Mouse (Mus musculus): ENCODE data around the gene Col9a1. TPM values are rescaled to one million over a fixed set of nuclear protein-coding genes. Genes with fewer than 3 reads are reported as not detected.

Gene Col9a1
- total RNA-seq, 1 experiment from 2014 or later = not detected

- no peak for ATAC-seq (ENCODE audit: extremely low read depth, insufficient number of reproducible peaks, low FRiP score, poor library complexity, severe bottlenecking)
These were observed 34.4 kb downstream of the Col9a1 start for GRCm38 (mm10) chr1:24211621-24212385.

DNA sequence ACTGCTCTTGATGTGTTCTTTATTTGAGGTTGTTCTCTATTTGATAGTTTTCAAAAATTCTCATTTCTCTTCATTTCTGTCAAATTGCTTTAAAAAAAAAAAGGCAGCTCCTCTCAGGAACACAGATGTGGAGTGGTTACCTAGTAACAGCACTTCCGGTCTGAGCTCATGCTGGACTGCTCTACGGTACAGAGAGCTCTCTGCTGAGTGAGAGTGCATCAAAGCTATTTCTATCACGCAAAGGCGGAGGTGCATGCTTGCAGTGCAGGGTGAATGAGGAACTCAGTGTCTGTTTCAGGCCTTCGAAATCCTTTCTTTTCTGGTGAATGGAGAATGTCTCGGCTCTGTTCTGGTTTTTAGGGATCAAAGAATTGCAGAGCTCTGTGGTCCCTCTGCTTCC lies 41.6 kb downstream of the Col9a1 start:
- ATAC-seq (ENCODE audit: extremely low read depth, insufficient number of reproducible peaks, low FRiP score, poor library complexity, severe bottlenecking) = no peak

DNA sequence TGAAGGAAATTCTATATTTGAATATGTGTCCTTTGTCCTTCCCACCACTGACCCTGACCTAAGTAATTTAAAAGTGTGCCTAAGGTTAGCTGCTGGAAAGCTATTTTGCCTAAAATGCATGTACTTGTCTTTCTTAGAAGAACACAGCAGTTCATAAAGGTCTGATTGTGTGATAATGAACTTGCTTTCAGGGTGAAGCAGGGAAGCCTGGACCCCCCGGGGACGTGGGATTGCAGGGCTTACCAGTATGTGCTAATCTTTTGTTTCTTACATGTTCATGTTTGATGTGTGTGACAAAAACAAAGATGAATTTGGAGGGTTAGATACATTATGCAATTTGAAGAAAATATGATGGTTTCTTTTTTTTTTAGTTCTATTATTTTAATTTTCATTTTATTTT lies 44.8 kb downstream of the Col9a1 start:
- no peak for ATAC-seq (ENCODE audit: extremely low read depth, insufficient number of reproducible peaks, low FRiP score, poor library complexity, severe bottlenecking)

GRCm38 (mm10) chr1:24222981-24223612 lies 45.7 kb downstream of the Col9a1 start:
- no peak for ATAC-seq (ENCODE audit: extremely low read depth, insufficient number of reproducible peaks, low FRiP score, poor library complexity, severe bottlenecking)

- no peak for ATAC-seq (ENCODE audit: extremely low read depth, insufficient number of reproducible peaks, low FRiP score, poor library complexity, severe bottlenecking)
These were observed 48.6 kb downstream of the Col9a1 start for GRCm38 (mm10) chr1:24225825-24226526.

DNA sequence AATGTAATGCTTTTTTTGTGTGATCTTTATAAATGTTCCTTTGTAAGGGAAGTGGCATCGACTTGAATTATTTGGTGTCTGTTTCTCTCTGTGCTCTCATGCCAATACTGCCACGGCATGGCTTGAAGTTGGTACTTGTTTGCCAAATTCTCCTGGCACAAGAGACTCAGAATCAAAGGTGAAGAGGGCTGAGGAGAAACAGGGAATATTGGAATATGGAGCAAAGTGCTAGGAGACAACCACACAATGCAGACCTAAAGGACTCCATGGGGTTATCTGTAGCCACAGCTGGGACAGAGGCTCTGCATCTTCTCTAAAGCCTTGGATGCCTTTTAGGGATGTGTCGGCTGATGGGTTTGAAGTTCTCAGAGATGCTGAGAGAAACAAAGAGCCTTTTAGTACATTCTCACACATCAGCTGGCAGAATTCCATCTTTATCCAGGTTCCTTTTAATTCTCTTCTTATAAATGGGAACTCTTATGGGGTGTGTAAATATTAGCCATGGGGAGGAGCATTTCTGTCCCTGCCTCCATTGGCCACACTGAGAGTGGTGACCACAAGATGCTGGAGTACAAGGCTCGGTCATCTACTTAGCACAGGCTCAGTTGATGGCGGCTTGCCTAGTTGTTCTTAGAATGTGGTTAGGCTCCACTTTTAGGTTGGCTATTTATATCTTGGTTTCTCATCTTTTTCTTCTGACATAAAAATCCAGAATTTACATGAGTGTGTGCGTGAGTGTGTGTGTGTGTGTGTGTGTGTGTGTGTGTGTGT lies 49.7 kb downstream of the Col9a1 start:
- ATAC-seq (ENCODE audit: extremely low read depth, insufficient number of reproducible peaks, low FRiP score, poor library complexity, severe bottlenecking) = no peak

GRCm38 (mm10) chr1:24229552-24229951 lies 52.1 kb downstream of the Col9a1 start:
- no peak for ATAC-seq (ENCODE audit: extremely low read depth, insufficient number of reproducible peaks, low FRiP score, poor library complexity, severe bottlenecking)

DNA sequence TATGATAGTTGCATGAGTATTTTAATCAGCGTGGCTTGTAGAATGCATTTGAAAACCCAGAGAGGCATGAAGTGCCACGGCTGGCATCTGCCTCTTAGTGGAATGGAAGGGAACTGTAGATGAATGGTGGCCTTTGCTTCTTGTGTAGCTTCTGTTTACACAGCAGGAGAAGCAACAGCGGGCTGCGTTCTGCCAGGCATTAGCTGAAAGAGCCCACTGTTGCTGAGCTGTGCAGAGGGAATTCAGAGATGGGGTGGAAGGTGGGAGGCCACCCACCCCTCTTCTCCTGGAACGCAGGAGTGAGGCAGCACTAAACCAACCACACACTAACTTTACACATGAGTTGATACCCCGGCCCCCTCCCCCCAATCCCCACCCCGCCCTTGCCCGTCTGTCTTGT lies 53.0 kb downstream of the Col9a1 start:
- no peak for ATAC-seq (ENCODE audit: extremely low read depth, insufficient number of reproducible peaks, low FRiP score, poor library complexity, severe bottlenecking)

DNA sequence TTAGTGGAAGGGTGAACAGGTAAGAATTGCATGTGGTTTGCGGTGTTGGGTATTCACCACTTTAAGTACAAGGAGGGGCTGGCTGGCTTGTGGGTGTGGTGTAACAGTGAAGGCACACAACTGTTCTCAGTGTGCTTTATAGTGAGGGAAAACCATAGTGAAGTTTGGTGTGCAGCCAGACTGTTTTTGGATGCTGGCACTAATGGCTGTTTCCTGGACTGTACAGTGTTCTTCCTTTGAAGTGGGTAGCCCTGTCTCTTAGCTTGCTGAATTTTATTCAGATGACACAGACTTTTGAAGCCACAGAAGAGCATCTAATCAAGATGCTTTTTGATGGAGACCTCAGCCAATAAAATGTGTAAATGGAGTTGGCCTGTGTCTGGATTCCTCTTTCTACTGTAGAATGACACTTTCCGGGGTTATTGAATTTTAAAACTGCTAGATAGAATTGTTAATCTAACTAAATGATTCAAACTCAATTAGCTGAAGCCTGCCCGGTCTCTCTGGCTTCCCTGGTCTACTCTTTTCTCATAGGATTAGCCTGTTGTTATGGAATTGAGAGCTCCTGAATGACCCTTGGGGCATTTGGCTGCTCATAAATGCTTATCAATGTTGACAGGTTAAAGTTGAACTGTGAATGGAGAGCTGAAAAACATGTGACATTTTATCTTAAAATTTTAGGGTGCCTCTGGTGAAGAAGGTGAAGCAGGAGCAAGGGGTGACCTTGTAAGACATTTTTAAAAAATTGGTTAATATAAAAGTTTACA lies 54.3 kb downstream of the Col9a1 start:
- ATAC-seq (ENCODE audit: extremely low read depth, insufficient number of reproducible peaks, low FRiP score, poor library complexity, severe bottlenecking) = no peak

DNA sequence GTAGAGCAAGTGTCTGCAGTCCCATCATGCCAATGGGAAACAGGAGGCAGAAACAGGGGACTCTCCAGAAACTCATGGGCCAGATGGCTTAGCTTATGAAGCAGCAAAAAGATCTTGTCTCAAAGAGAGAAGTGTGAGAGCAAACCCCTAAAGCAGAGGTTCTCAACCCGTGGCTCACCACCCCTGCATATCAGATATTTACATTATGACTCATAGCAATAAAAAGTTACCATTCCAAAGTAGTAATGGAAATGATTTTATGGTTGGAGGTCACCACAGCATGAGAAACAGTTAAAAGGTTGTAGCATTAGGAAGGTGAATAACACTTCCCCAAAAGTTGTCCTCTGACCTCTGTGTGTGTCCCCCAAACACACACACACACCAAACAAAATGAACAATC lies 58.9 kb downstream of the Col9a1 start:
- no peak for ATAC-seq (ENCODE audit: extremely low read depth, insufficient number of reproducible peaks, low FRiP score, poor library complexity, severe bottlenecking)

- no peak for ATAC-seq (ENCODE audit: extremely low read depth, insufficient number of reproducible peaks, low FRiP score, poor library complexity, severe bottlenecking)
These were observed 62.8 kb downstream of the Col9a1 start for GRCm38 (mm10) chr1:24240039-24240691.

GRCm38 (mm10) chr1:24244931-24245330 lies 67.5 kb downstream of the Col9a1 start:
- ATAC-seq (ENCODE audit: extremely low read depth, insufficient number of reproducible peaks, low FRiP score, poor library complexity, severe bottlenecking) = no peak

GRCm38 (mm10) chr1:24245700-24246375 lies 68.4 kb downstream of the Col9a1 start:
- ATAC-seq (ENCODE audit: extremely low read depth, insufficient number of reproducible peaks, low FRiP score, poor library complexity, severe bottlenecking) = no peak

GRCm38 (mm10) chr1:24248294-24249104 lies 71.1 kb downstream of the Col9a1 start:
- ATAC-seq (ENCODE audit: extremely low read depth, insufficient number of reproducible peaks, low FRiP score, poor library complexity, severe bottlenecking) = no peak

DNA sequence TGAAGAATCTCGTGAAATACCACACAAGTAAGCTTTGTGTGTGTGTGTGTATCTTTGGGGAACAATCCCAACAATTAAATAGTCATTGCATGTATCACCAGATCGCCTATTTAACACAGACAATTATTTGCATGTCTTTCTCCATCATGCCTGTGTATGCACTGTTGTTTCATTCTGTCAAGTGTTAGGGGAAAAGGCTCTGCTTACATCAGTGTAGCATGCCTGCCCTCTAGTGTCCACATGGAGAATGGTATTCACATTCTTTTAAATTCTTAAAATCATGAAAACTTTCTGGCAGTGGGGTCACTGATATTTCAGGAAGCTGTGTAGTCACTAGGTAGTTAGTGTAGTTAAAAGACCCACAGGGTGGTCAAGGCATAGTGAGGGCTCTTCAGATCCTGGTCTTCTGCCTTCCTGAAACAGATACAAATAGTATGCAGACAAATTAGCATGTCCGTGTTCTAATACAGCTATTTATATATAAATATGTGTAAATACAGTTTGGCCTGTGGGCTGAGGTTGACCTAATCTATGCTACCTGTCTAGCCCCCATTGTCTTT lies 71.8 kb downstream of the Col9a1 start:
- no peak for ATAC-seq (ENCODE audit: extremely low read depth, insufficient number of reproducible peaks, low FRiP score, poor library complexity, severe bottlenecking)

DNA sequence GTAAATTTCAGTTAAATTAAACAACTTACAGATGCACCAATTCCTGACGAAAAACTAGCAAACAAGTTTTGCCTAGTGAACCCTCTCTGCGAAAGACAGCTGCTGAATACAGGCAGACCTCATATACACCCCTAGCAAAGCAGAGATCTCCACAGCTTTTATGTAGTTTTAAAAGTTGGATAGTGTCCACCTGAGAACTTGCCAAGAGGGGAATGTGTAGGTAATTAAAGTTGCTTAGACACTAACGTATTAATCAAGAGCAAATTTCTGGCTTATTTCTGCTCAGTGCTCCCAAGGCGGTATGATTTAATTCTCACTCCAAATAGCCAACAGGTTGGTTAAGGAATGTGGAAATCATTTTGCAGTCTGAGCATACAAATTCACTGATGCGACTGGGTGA lies 80.6 kb downstream of the Col9a1 start:
- ATAC-seq (ENCODE audit: extremely low read depth, insufficient number of reproducible peaks, low FRiP score, poor library complexity, severe bottlenecking) = no peak

GRCm38 (mm10) chr1:24259419-24259818 lies 82.0 kb downstream of the Col9a1 start:
- ATAC-seq (ENCODE audit: extremely low read depth, insufficient number of reproducible peaks, low FRiP score, poor library complexity, severe bottlenecking) = no peak
